Mouse (Mus musculus) lung, embryonic 15.5 days (tissue): Measurements from ENCODE around the gene Ap3b2. TPM values are rescaled to one million over a fixed set of nuclear protein-coding genes. Genes with fewer than 3 reads are reported as not detected.
"Not testable (repeated sequence)": the region's sequence is repeated elsewhere in the genome, so short reads cannot be mapped to it uniquely, and the experiment has no call there.

Experiments used
- ATAC-seq: fragments of 200-750 bp; cut with Nextera tagmentation; 2 replicates; pipeline ENCODE4 v1.8.0; 2017; ENCODE audit warnings: moderate number of reproducible peaks, borderline replicate concordance; ENCODE audit not compliant: low FRiP score, low TSS enrichment; ENCODE audit errors: extremely low read depth
- H3K27ac ChIP-seq: fragments of 300-500 bp; sonication (generic); 2 replicates; pipeline ENCODE4 v1.5.1; 2015; ENCODE audit warnings: moderate library complexity, mild to moderate bottlenecking, inconsistent platforms
- H3K27me3 ChIP-seq: fragments of 300-500 bp; sonication (generic); 2 replicates; pipeline ENCODE4 v1.6.1; 2015; ENCODE audit warnings: inconsistent platforms
- H3K36me3 ChIP-seq: fragments of 300-500 bp; sonication (generic); 2 replicates; pipeline ENCODE4 v1.6.1; 2015; ENCODE audit warnings: inconsistent platforms
- H3K4me1 ChIP-seq: fragments of 300-500 bp; sonication (generic); 2 replicates; pipeline ENCODE4 v1.6.1; 2015; ENCODE audit warnings: inconsistent platforms
- H3K4me2 ChIP-seq: fragments of 300-500 bp; sonication (generic); 2 replicates; pipeline ENCODE4 v1.6.1; 2015; ENCODE audit warnings: inconsistent platforms, mild to moderate bottlenecking, moderate library complexity
- H3K4me3 ChIP-seq: fragments of 300-500 bp; sonication (generic); 2 replicates; pipeline ENCODE4 v1.5.1; 2015; ENCODE audit warnings: mild to moderate bottlenecking, inconsistent platforms
- H3K9ac ChIP-seq: fragments of 300-500 bp; sonication (generic); 2 replicates; pipeline ENCODE4 v1.6.1; 2015; ENCODE audit warnings: inconsistent platforms
- H3K9me3 ChIP-seq: fragments of 300-500 bp; sonication (generic); 2 replicates; pipeline ENCODE4 v1.6.1; 2016; ENCODE audit warnings: inconsistent platforms
- WGBS: fragments of 180-500 bp; shearing (Covaris S2); methylation state at CpG from one replicate; pipeline ENCODE4 v1.1.7; 2015; 5-methylcytosine and 5-hydroxymethylcytosine counted together
- polyA plus RNA-seq: library from polyadenylated mRNA; unstranded; fragments of >200 nt; fragmentation: Nextera tagmentation; extraction: Ambion mirVana; gene quantifications from 2 replicates; pipeline ENCODE4 v1.2.1, GENCODE M21; 2015

The Ap3b2 gene
- polyA plus RNA-seq, 1 experiment from 2014 or later: 0.98 TPM

- no peak overlapping the region for H3K4me3 ChIP-seq
- 51% methylated on average over 6 of the region's 6 CpGs for WGBS
- H3K9me3 ChIP-seq: no peaks in the 10 kb centered on the region
- no peaks in the 10 kb centered on the region for H3K36me3 ChIP-seq
- no peaks in the 10 kb centered on the region for H3K4me1 ChIP-seq
- H3K27ac ChIP-seq: no peak overlapping the region
- no peak overlapping the region for H3K9ac ChIP-seq
- no peak overlapping the region for H3K4me2 ChIP-seq
- peaks cover 8% of the 10 kb centered on the region; the same call in 1 of the 2 replicates for H3K27me3 ChIP-seq
- ATAC-seq: no peak
Observed at GRCm38 (mm10) chr7:81516154-81517030, 22.7 kb upstream of the Ap3b2 start.

- WGBS: 28% methylated on average over 13 of the region's 13 CpGs
Observed at GRCm38 (mm10) chr7:81514906-81515590, 21.3 kb upstream of the Ap3b2 start.

GRCm38 (mm10) chr7:81501050-81501449 lies 7.3 kb upstream of the Ap3b2 start:
- Histone ChIP-seq H3K4me2 (no peak overlapping the region), H3K27me3 (peaks cover under 1% of the 10 kb centered on the region; the same call in 1 of the 2 replicates), H3K36me3 (no peaks in the 10 kb centered on the region), H3K9me3 (no peaks in the 10 kb centered on the region), H3K27ac (no peak overlapping the region), H3K4me1 (no peaks in the 10 kb centered on the region), H3K4me3 (no peak overlapping the region), H3K9ac (no peak overlapping the region)
- ATAC-seq: no peak
- 37% methylated on average over 2 of the region's 2 CpGs for WGBS

More at GRCm38 (mm10) chr7:81514906-81515590, 21.3 kb upstream of the Ap3b2 start:
- Histone ChIP-seq H3K4me2 (no peak overlapping the region), H3K9ac (no peak overlapping the region), H3K4me3 (no peak overlapping the region), H3K36me3 (no peaks in the 10 kb centered on the region), H3K4me1 (no peaks in the 10 kb centered on the region), H3K9me3 (no peaks in the 10 kb centered on the region), H3K27ac (no peak overlapping the region), H3K27me3 (peaks cover 8% of the 10 kb centered on the region; the same call in 1 of the 2 replicates)
- no peak for ATAC-seq

- no peak for ATAC-seq
- Histone ChIP-seq H3K27me3 (peaks cover 26% of the 10 kb centered on the region), H3K4me1 (0 out of 2 replicates have a peak, but pooled peaks cover 6% of the 10 kb centered on the region), H3K36me3 (no peaks in the 10 kb centered on the region), H3K4me2 (no peak within 1 kb of the TSS), H3K4me3 (no peak within 1 kb of the TSS), H3K27ac (no peak within 1 kb of the TSS), H3K9ac (no peak within 1 kb of the TSS), H3K9me3 (no peaks in the 10 kb centered on the region)
- 46% methylated on average over 7 of the region's 7 CpGs for WGBS
Observed at GRCm38 (mm10) chr7:81498181-81498580, 4.5 kb upstream of the Ap3b2 start, which contains the start of gene BC048679. Gene BC048679, minus strand, starts transcription at chr7:81498281.

- 12% methylated on average over 6 of the region's 6 CpGs for WGBS
- no peak overlapping the region for H3K27ac ChIP-seq
- no peak overlapping the region for H3K4me3 ChIP-seq
- H3K9me3 ChIP-seq: no peaks in the 10 kb centered on the region
- H3K9ac ChIP-seq: no peak overlapping the region
- H3K36me3 ChIP-seq: no peaks in the 10 kb centered on the region
- no peak for ATAC-seq
- H3K4me2 ChIP-seq: no peak overlapping the region
- 0 out of 2 replicates have a peak, but pooled peaks cover 6% of the 10 kb centered on the region for H3K4me1 ChIP-seq
- peaks cover 33% of the 10 kb centered on the region for H3K27me3 ChIP-seq
Observed at GRCm38 (mm10) chr7:81497171-81497570, 3.4 kb upstream of the Ap3b2 start.

- no peak overlapping the region for H3K27ac ChIP-seq
- H3K36me3 ChIP-seq: no peaks in the 10 kb centered on the region
- no peak for ATAC-seq
- H3K27me3 ChIP-seq: peaks cover 33% of the 10 kb centered on the region
- no peaks in the 10 kb centered on the region for H3K9me3 ChIP-seq
- H3K4me2 ChIP-seq: peak overlapping the region; percentile 78; the same call in 1 of the 2 replicates
- no peak overlapping the region for H3K9ac ChIP-seq
- 0 out of 2 replicates have a peak, but pooled peaks cover 6% of the 10 kb centered on the region for H3K4me1 ChIP-seq
- H3K4me3 ChIP-seq: peak overlapping the region; percentile 41; the same call in 1 of the 2 replicates
- 55% methylated on average over 9 of the region's 9 CpGs for WGBS
Observed at GRCm38 (mm10) chr7:81492628-81493027, 1.1 kb downstream of the Ap3b2 start.

GRCm38 (mm10) chr7:81489649-81490048 lies 4.1 kb downstream of the Ap3b2 start:
- no peaks in the 10 kb centered on the region for H3K36me3 ChIP-seq
- no peak overlapping the region for H3K4me3 ChIP-seq
- WGBS: 5% methylated on average over 9 of the region's 9 CpGs
- no peak overlapping the region for H3K27ac ChIP-seq
- H3K27me3 ChIP-seq: peaks cover 19% of the 10 kb centered on the region
- H3K9me3 ChIP-seq: no peaks in the 10 kb centered on the region
- no peak overlapping the region for H3K4me2 ChIP-seq
- H3K9ac ChIP-seq: no peak overlapping the region
- H3K4me1 ChIP-seq: 0 out of 2 replicates have a peak, but pooled peaks cover 6% of the 10 kb centered on the region
- ATAC-seq: no peak

- H3K4me1 ChIP-seq: no peaks in the 10 kb centered on the region
- no peaks in the 10 kb centered on the region for H3K9me3 ChIP-seq
- H3K4me3 ChIP-seq: no peak overlapping the region
- no peak overlapping the region for H3K4me2 ChIP-seq
- H3K36me3 ChIP-seq: no peaks in the 10 kb centered on the region
- H3K27me3 ChIP-seq: peaks cover 19% of the 10 kb centered on the region
- ATAC-seq: no peak
- no peak overlapping the region for H3K9ac ChIP-seq
- WGBS: 6% methylated on average over 8 of the region's 8 CpGs
- no peak overlapping the region for H3K27ac ChIP-seq
Observed at GRCm38 (mm10) chr7:81480800-81481199, 12.9 kb downstream of the Ap3b2 start.

GRCm38 (mm10) chr7:81479531-81480090 lies 14.1 kb downstream of the Ap3b2 start:
- H3K4me2 ChIP-seq: no peak overlapping the region
- no peaks in the 10 kb centered on the region for H3K9me3 ChIP-seq
- H3K4me1 ChIP-seq: no peaks in the 10 kb centered on the region
- no peaks in the 10 kb centered on the region for H3K36me3 ChIP-seq
- ATAC-seq: no peak
- H3K27ac ChIP-seq: no peak overlapping the region
- H3K4me3 ChIP-seq: no peak overlapping the region
- H3K27me3 ChIP-seq: peaks cover 19% of the 10 kb centered on the region
- WGBS: 53% methylated on average over 3 of the region's 3 CpGs
- no peak overlapping the region for H3K9ac ChIP-seq

GRCm38 (mm10) chr7:81478261-81478660 lies 15.5 kb downstream of the Ap3b2 start:
- H3K4me1 ChIP-seq, H3K4me2 ChIP-seq, ATAC-seq, H3K27ac ChIP-seq, H3K9ac ChIP-seq, H3K4me3 ChIP-seq, H3K36me3 ChIP-seq, H3K9me3 ChIP-seq: not testable (repeated sequence)
- H3K27me3 ChIP-seq: peaks cover 19% of the 10 kb centered on the region

- H3K27ac ChIP-seq: no peak overlapping the region
- no peak overlapping the region for H3K9ac ChIP-seq
- WGBS: 1% methylated on average over 20 of the region's 24 CpGs
- ATAC-seq: no peak
- H3K4me1 ChIP-seq: no peaks in the 10 kb centered on the region
- no peak overlapping the region for H3K4me3 ChIP-seq
- no peak overlapping the region for H3K4me2 ChIP-seq
- H3K27me3 ChIP-seq: peaks cover 19% of the 10 kb centered on the region
- H3K36me3 ChIP-seq: no peaks in the 10 kb centered on the region
- no peaks in the 10 kb centered on the region for H3K9me3 ChIP-seq
Observed at GRCm38 (mm10) chr7:81476833-81477232, 16.9 kb downstream of the Ap3b2 start.
